Mouse (Mus musculus) liver, embryonic 14.5 days (tissue): ENCODE results near the gene Tspan3.

Source experiments
- CTCF ChIP-seq: IDR thresholded peaks from 2 replicates; pipeline ENCODE4 v1.5.1; 2016; ENCODE audit warnings: antibody characterized with exemption, low read depth, control low read depth
- EP300 ChIP-seq: IDR thresholded peaks from 2 replicates; pipeline ENCODE4 v1.6.1; 2016; ENCODE audit warnings: antibody characterized with exemption, low read depth

GRCm38 (mm10) chr9:56205336-56205735 is 40.1 kb upstream of the Tspan3 start:
- TF ChIP-seq CTCF (no peak), EP300 (no peak)
